Mouse (Mus musculus): ENCODE results near the gene Hist1h3d.
"Not testable (repeated sequence)": the region's sequence is repeated elsewhere in the genome, so short reads cannot be mapped to it uniquely, and the experiment has no call there.

Gene Hist1h3d

DNA sequence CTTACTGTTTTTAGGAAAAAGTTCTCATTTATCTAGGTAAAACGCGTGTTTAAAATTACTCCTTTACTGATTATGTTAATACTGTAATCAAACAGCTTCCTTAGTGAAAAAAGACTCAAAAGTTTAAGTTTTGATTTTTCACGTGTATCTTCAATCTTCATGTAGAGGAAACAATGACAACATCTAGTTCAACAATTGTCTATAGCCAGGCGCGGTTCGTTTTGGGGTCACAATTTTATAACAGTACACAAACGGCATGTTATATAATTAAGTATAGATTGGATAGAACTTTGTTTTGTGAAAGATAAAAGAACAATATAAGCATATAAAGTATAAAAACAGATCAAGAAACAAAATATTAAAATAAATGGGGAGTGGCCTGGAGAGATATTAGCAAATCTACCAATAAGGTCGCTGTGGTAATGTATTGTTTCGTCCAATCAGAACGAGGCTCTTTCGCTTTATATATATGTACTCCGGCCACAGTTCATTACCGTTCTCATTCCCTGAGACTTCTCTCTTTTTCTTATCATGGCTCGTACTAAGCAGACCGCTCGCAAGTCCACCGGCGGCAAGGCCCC lies at the start of gene Hist1h3d:
Gene Hist1h3d (plus strand): TSS at position 493 of the 581 bp plus-strand sequence.
- peak in 1 of 2 experiments; percentile 25 for DNase-seq (ENCODE audit: low spot score in 2 of 2)

DNA sequence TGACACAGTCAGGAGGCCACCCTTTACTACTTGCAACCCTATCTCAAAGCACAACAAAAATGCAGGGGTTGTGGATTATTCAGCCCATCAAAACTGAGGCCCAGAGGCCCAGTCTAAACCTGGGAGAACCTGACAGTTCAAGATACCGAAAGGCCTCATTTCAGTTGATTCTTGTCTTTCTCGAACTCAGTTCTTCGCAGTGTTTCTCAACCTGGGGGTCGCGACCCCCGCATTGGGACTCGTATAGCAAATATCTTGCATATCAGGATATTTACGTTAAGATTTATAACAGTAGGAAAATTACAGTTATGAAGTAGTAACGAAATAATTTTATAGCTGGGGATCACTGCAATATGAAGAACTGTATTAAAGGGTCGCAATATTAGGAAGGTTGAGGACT lies 49.7 kb upstream of the Hist1h3d start:
- DNase-seq (ENCODE audit: low spot score in 2 of 2) = no peak

DNA sequence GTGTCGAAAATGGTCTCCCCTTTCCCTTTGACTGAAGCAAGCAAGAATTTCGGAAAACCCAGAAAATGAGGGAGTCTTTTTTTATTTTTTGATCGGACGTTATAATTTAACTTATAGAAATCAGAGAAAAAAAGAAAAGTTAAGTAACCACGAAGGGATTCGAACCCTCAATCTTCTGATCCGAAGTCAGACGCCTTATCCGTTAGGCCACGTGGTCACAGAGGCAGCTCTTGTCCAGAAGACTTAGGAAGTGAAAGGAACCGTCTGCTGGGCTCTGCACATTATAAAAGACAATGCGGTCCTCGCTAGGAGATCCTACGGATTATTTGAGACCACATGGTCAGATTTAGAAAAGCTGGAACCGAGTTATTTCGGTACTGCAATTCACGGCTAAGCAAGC lies 49.3 kb upstream of the Hist1h3d start:
- DNase-seq (ENCODE audit: low spot score in 2 of 2) = peak; percentile 85 to 88

DNA sequence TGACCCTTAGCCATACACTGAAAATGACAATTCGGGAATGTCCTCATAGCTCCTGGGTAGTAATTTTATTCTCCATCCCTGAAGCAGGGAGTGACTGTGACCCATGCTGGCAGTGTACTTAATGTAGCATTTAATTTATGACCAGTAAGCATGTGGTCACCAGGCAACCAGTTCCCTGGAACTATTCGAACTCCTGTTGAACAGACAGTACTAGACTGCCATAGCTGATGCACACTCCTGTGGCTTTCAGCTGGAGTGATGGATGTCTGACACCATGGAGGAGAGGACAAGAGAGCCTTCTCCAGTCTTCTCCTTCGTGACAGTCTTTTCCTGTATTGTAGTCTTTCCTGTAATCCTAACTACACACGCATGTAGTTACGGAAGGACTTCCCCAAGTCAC lies 46.6 kb upstream of the Hist1h3d start:
- no peak for DNase-seq (ENCODE audit: low spot score in 2 of 2)

DNA sequence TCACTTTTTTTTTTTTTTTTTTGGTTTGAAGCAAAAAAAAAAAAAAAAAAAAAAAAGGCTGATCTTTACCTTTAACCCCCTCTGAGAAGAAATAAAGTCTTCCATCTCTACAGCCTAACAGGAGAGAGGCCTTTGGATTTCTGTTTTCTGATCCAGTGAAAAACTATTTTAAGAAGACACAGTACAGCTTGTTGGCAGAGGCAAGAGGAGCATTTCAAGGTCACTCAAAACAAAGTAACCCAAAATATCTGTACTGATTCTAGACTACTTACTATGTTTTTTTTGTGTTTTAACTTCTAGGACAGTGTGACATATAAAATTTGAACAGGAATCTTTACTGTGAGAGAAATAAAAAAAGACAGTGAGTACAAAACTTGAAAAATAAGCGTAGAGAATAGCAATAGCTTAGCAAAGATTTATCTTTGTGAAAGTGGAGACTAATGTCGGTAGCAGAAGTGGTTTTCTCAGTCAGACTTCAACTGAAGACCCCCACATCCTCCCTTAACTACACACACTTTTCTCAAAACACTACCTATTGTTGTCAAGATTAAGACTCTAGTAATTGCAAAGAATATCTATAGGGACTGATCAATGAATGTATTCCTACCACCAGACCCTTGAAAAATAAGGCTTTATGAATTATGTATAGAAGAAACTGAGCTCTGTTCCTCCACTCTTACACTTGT lies 45.9 kb upstream of the Hist1h3d start:
- no peak for DNase-seq (ENCODE audit: low spot score in 2 of 2)

DNA sequence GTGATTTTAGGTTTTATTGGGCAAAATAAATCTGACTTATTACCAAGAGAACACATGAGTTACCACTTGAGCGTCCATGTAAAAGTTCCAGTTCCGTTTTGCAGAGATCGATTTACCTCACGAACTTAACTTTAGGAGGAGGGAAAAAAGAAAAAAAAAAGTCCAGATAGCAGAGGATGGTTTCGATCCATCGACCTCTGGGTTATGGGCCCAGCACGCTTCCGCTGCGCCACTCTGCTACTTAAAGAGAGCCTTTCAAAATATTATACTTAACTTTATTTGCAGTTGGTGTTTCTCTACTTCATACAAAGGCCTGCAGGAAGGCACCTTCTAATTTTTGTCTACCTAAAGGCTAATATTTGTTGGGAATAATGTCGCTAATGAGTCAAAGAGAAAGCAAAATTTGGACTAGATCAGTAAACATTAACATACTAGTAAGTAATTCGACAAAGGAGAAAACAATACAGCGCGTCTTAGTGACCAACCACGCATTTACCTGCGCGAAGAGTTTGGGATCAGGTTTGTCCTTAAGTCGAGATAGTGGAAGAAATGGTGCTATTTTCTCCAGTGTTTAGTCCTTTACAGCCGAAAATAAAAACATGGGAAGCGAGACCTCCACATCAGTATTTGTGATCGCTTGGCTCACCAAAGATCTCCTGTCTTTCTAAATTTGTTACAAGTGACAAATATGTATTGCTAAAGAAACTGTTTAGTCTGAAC lies 45.2 kb upstream of the Hist1h3d start:
- peak in 1 of 2 experiments; percentile 57 for DNase-seq (ENCODE audit: low spot score in 2 of 2)

DNA sequence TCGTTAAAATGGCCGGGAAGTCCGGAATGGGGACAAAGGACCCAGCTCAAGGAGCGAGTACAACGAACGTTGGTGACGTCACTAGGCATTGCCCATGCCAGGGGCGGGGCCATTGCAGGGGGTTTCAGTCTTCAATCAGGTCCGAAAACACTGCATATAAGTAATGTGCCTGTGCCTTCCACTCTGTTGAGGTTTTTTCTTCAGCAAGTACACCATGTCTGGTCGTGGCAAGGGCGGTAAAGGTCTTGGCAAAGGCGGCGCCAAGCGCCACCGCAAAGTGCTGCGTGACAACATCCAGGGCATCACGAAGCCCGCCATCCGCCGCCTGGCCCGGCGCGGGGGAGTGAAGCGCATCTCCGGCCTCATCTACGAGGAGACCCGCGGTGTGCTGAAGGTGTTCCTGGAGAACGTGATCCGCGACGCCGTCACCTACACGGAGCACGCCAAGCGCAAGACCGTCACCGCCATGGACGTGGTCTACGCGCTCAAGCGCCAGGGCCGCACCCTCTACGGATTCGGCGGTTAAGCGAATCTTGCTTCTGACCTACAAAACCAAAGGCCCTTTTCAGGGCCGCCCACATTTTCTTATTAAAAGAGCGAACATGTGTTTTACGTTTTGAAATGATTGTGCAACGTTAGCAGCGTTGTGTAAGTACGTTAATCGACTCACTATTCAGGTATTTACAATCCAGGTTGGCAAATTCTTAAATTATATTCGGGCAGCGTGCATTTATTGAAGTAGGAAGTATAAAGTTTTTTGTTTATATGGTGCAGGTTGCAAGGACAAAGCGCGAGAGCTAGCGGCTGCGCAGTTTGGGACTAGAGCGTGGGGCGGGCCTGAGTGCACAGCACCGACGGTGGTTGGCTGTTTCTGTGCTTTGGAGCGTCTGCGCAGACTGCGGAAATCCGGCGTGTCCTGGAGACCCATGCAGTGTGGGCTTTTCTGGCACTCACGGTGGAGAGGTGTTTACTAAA lies 44.4 kb upstream of the Hist1h3d start, which contains the start of gene Hist1h4h:
Gene Hist1h4h (plus strand): TSS at position 150 of the 975 bp plus-strand sequence.
- peak; percentile 93 to 95 for DNase-seq (ENCODE audit: low spot score in 2 of 2)

DNA sequence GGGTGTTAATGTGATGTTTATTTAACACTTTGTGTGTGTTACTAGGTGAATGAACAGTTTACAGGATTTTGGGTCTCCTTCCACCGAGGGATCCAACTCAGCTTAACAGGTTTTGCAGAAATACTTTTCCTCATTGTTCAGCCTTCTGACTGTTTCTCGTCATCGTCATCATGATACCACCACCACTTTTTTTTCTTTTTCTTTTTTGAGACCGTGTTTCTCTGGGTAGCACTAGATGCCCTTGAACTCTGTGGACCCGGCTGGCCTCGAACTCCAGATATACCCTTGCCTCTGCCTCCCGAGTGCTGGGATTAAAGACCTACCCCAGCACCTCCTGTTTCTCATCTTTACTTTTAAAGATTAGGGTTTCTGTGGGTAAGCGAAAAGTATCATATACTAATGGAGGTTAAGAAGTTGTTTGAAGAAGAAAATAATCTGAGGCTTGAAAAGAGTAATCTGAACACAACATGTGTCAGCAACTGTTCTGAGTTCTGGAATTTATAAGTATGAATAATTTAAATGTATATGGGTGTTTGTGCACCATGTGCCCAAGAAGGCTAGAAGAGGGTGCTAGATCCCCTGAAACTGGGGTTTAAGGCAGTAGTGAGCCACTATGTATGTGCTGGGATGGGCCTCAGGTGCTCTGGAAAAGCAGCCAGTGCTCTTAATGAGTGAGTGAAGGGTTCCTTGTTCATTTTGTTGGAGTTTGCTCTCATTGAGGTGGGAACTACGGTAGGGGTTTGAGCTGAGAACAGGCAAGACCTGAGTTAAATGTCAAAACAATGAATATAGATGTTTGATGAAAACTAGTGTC lies 43.1 kb upstream of the Hist1h3d start:
- DNase-seq (ENCODE audit: low spot score in 2 of 2) = no peak

DNA sequence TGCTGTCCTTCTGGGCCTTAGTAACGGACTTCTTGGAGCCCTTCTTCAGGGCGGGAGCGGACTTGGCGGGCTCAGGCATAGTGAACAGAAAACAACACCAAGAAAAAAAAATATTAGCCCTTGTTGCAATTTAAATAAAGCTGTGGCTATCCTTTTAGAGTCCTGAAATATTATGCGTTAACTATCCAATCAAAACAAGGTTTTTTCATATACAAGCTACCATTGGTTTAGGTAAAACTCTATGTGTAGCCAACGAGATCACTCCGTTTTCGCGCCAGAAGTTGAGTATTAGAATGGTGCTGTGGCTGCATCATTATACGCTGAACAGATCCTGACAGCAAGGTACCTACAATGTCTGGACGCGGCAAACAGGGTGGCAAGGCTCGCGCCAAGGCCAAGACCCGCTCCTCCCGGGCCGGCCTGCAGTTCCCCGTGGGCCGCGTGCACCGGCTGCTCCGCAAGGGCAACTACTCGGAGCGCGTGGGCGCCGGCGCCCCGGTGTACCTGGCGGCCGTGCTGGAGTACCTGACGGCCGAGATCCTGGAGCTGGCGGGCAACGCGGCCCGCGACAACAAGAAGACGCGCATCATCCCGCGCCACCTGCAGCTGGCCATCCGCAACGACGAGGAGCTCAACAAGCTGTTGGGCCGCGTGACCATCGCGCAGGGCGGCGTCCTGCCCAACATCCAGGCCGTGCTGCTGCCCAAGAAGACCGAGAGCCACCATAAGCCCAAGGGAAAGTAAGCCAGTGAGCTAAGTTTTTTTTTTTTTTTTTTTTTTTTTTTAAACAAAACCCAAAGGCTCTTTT lies 41.8 kb upstream of the Hist1h3d start, which contains the start of gene Hist1h2af:
Gene Hist1h2af (plus strand): TSS at position 347 of the 808 bp plus-strand sequence.
- DNase-seq (ENCODE audit: low spot score in 2 of 2) = not testable (repeated sequence)

DNA sequence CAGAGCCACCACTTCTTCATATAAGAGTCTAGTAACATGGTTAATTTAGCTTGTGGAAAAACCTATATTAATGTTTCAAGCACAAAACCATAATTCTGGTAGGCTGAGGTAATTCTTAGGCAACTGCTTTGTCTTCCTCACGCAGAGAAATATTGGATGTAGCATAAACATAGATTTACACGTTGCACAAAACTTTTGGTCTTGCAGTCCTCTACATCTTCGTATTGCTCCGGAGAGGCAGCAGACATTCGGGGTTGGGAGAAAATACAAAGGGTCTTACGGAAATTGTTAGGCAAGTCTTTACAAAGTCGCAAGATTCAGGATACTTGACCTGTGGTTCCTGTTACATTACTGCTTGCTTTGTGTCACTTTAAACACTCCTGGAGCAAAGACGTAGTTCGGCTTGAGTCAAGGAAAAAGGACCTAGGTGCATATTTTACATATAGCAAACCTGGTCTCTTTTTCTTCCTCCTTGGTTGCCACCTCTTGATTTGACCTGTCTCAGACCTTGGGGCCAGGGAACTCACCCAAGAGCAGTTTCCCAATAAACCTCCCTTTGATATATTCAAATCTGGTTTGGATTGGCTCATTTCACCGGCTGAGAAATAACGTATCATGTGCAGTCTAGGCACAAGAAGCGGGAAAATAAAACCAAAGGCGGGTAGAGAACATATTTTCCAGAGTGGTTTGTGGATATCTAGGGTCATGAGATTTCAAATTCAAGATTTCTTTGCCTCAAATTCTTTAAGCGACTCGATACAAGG lies 41.0 kb upstream of the Hist1h3d start:
- no peak for DNase-seq (ENCODE audit: low spot score in 2 of 2)

DNA sequence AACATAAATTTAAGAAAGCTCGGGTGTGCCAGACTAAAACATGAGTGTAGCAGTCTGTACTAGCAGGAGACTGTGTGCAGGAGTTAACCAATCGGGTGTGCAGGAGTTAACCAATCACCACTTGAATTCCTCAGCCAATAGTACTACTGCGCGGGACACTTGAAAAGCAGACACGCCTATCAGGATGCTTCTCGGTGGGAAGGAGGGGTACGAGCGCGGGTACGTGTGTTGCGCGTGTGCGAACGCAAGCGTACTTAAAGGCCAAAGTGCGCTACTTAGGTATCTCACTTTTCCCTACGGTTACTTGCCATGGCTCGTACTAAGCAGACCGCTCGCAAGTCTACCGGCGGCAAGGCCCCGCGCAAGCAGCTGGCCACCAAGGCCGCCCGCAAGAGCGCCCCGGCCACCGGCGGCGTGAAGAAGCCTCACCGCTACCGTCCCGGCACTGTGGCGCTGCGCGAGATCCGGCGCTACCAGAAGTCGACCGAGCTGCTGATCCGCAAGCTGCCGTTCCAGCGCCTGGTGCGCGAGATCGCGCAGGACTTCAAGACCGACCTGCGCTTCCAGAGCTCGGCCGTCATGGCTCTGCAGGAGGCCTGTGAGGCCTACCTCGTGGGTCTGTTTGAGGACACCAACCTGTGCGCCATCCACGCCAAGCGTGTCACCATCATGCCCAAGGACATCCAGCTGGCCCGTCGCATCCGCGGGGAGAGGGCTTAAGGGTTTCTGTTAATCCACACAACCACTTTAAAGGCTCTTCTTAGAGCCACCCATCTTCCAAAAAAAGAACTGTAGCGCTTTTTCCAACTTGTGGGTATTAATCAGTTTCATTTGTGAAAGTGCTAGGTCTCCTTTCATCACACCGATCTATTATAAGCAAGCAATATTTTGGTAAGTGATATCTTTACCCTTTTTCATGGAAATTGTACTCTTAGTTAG lies 40.2 kb upstream of the Hist1h3d start, which contains the start of gene Hist1h3g:
Gene Hist1h3g (plus strand): TSS at position 286 of the 939 bp plus-strand sequence.
- peak; percentile 67 to 70 for DNase-seq (ENCODE audit: low spot score in 2 of 2)

DNA sequence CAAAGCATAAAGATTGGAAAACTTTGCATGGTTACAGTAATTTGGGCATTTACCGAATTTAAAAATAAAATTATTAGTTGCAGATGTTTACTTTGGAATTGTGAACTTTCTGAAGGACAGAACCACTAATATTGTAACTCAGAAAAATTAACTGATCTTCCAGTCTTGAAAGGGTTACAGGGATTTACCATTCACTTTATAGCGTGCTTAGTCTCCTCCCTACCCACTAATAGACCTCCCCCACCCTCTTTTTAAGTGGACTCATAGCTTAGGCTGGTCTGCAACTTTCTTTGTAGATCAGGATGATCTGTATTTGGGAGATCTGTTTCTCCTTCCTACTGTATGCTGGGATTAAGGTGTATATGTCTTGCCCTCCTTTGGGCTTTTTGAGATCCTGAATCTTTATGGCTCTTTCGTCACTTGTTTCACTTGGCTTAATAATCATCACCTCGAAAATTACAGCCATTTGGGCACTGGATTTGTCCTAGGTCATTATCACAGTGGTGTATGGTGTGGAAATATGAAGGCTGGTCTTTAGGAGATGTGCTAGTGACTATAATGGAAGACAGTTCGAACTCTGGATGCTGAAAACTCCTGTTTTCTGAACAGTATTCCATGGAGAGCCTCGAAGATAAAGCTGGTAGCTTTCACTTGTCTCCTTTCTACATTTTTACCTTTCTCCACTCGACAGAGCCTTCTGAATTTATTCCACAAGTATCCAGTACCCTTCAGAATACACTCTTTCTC lies 39.3 kb upstream of the Hist1h3d start:
- no peak for DNase-seq (ENCODE audit: low spot score in 2 of 2)

DNA sequence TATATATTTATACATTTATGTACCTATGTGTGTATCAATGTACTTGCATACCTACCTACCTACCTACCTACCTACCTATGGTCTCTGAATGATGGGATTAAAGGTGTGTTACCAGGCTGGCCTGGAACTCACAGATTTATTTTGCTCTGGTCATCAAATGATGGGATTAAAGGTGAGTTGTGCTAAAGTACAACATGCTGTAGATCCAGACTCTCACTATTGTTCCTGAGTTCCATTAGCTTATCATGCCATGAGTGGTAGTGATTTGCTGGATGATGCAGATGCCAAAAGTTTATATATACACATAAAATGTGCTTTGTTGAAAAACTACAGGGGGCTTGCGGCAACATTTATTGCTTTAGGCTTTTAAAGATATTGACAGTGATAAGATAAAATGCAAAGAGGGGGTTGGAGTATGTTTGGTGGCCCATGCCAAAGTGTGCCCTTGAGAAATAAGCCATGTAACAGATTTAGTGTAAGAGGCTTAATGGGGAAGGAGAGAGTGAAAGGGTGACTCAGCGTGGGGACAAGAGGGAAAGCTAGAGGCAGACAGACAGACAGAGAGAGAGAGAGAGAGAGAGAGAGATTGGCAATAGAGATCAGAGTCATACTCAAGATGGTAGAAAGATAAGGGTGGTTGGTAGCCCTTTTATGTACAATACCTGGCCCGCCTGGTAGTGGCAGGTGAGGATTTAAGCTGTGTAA lies 38.4 kb upstream of the Hist1h3d start:
- DNase-seq (ENCODE audit: low spot score in 2 of 2) = no peak

DNA sequence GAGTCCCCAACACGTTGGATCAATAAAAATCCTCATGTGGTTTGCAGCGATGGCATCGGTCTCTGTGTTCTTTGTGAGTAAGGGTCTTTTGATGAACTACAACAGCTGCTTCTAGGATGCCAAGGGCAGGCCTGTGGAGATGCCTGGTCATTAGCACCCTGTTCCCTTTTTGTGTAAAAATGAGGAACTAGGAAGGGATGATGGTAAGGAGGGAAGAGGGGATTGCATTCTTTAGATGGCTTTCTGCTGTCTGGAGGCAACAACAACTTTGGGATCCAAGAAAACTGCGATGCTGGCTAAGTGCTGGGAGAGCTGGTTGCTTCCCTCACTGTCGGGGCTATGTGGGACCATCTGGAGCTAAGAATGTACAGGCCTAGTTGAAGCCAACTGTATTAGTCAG lies 37.3 kb upstream of the Hist1h3d start:
- no peak for DNase-seq (ENCODE audit: low spot score in 2 of 2)

DNA sequence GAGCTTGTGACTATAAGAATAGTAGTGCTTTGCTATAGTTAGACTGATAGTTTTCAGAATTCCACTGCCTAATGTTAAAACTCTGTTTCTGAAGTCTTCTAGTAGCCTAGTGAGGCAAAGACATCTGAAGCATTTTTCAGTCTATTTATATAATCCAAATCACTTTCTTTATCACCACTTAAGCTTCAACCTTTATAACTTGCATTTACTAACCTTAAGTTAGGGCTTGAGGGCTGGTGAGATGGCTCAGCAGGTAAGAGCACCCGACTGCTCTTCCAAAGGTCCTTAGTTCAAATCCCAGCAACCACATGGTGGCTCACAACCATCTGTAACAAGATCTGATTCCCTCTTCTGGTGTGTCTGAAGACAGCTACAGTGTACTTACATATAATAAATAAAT lies 35.7 kb upstream of the Hist1h3d start:
- DNase-seq (ENCODE audit: low spot score in 2 of 2) = not testable (repeated sequence)

DNA sequence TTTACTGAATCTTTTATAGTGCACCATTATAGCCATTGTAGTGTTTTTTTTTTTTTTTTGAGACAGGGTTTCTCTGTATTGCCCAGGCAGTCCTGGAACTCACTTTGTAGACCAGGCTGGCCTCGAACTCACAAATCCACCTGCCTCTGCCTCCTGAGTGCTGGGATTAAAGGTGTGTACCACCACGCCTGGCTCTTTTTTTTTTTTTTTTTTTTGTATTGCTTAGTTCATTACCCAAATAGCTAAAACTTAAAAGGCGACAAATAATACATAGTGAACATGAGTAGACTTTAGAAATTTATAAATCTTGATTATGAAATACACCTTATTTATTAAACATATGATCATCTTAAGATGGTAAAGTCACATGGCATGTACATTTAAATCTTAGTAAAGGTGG lies 34.1 kb upstream of the Hist1h3d start:
- DNase-seq (ENCODE audit: low spot score in 2 of 2) = no peak

All from urinary bladder, adult 18-20 months (tissue).